Mouse (Mus musculus): ENCODE measurements at regions not wholly inside any gene's neighbourhood (a gene's known extent, or its start where the extent isn't known, plus 50 kb on each side); places are given as distances from the start of the nearest gene placed in this dataset.

DNA sequence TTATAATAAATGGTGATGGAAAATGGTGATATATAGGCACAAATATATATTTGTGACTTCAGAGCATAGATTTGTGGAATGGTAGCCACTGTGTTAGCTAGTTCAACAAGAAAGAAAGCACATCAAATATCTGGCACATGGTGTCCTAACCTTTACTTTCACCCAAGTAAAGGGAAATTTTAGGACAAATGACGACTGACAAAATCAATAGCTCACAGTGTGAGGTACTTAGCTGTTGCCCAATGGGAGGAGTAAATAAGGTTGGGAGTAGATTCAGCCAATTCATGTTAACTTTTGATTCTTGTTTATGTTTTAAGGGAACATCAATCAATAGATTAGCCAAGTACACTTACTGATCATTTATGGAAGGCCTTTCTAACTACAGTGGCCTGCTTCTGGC, 278.3 kb downstream of the Ppargc1a start:
- no peak for TF ChIP-seq CTCF (IDR thresholded peaks at IDR 0.05; ENCODE audit: borderline replicate concordance, extremely low read depth, insufficient read depth, insufficient read length)
- no peak for TF ChIP-seq POLR2A (IDR thresholded peaks at IDR 0.05; ENCODE audit: borderline replicate concordance, extremely low read depth, insufficient read depth, insufficient read length, poor library complexity, severe bottlenecking)
